Mouse (Mus musculus) retina, postnatal 7 days (tissue): ENCODE results near the gene Chchd2.
A peak's percentile ranks its signal among the peaks of the same experiment; 100 is the strongest.
"Not testable (repeated sequence)": the region's sequence is repeated elsewhere in the genome, so short reads cannot be mapped to it uniquely, and the experiment has no call there.

Source experiments
- DNase-seq: peaks from one replicate; pipeline ENCODE4 v3.0.0-alpha.2; 2012; ENCODE audit warnings: low read depth, low spot score

The Chchd2 gene

GRCm38 (mm10) chr5:129886911-129887636, at the start of gene Chchd2:
Gene Chchd2, minus strand, starts transcription at chr5:129887470.
- DNase-seq, result peak; percentile 96

GRCm38 (mm10) chr5:129936941-129937340, 49.7 kb upstream of the Chchd2 start:
- no peak for DNase-seq

- DNase-seq, result no peak
Measured at GRCm38 (mm10) chr5:129929924-129930855, 42.9 kb upstream of the Chchd2 start.

GRCm38 (mm10) chr5:129925933-129926332, 38.7 kb upstream of the Chchd2 start:
- DNase-seq, result no peak

GRCm38 (mm10) chr5:129924820-129925452, 37.7 kb upstream of the Chchd2 start:
- no peak for DNase-seq

GRCm38 (mm10) chr5:129921972-129922371, 34.7 kb upstream of the Chchd2 start:
- no peak for DNase-seq

GRCm38 (mm10) chr5:129919320-129919719, 32.0 kb upstream of the Chchd2 start:
- DNase-seq, result no peak

- DNase-seq, result no peak
Measured at GRCm38 (mm10) chr5:129918752-129919151, 31.5 kb upstream of the Chchd2 start.

GRCm38 (mm10) chr5:129918065-129918651, 30.9 kb upstream of the Chchd2 start:
- no peak for DNase-seq

GRCm38 (mm10) chr5:129915491-129915890, 28.2 kb upstream of the Chchd2 start:
- not testable (repeated sequence) for DNase-seq

- peak; percentile 24 for DNase-seq
Measured at GRCm38 (mm10) chr5:129914024-129914423, 26.8 kb upstream of the Chchd2 start.

- no peak for DNase-seq
Measured at GRCm38 (mm10) chr5:129909591-129909990, 22.3 kb upstream of the Chchd2 start.

- DNase-seq, result no peak
Measured at GRCm38 (mm10) chr5:129909147-129909546, 21.9 kb upstream of the Chchd2 start.

- peak; percentile 74 for DNase-seq
Measured at GRCm38 (mm10) chr5:129908242-129908965, 21.1 kb upstream of the Chchd2 start, which contains the start of gene Nupr1l. Gene Nupr1l, plus strand, starts transcription at chr5:129908540.

- no peak for DNase-seq
Measured at GRCm38 (mm10) chr5:129907775-129908174, 20.5 kb upstream of the Chchd2 start.

- DNase-seq, result no peak
Measured at GRCm38 (mm10) chr5:129898449-129898848, 11.2 kb upstream of the Chchd2 start, which contains the start of gene Phkg1. Gene Phkg1, minus strand, starts transcription at chr5:129898549.

- DNase-seq, result peak; percentile 82
Measured at GRCm38 (mm10) chr5:129895198-129896088, 8.2 kb upstream of the Chchd2 start, which contains the start of gene Zbed5. Gene Zbed5, plus strand, starts transcription at chr5:129895723.

- not testable (repeated sequence) for DNase-seq
Measured at GRCm38 (mm10) chr5:129890390-129890789, 3.1 kb upstream of the Chchd2 start.

GRCm38 (mm10) chr5:129886271-129886670, 999 bp downstream of the Chchd2 start:
- DNase-seq, result no peak

- DNase-seq, result no peak
Measured at GRCm38 (mm10) chr5:129879888-129880287, 7.4 kb downstream of the Chchd2 start.
